Mouse (Mus musculus): ENCODE data around the gene Rsc1a1. TPM values are rescaled to one million over a fixed set of nuclear protein-coding genes. Genes with fewer than 3 reads are reported as not detected.

Gene Rsc1a1
- polyA plus RNA-seq, 1 experiment from 2014 or later, result not detected

- Histone ChIP-seq H3K4me2 (ENCODE audit: low read depth, low read length) (peak overlapping the region; percentile 80), H3K36me3 (ENCODE audit: control insufficient read depth, insufficient read depth) (peaks cover 9% of the 10 kb centered on the region; the same call in 1 of the 2 replicates), H3K4me3 (ENCODE audit: low read length) (peak overlapping the region; percentile 77), H3K4me1 (ENCODE audit: control insufficient read depth, insufficient read depth, low read length) (peaks cover 11% of the 10 kb centered on the region), H3K27ac (ENCODE audit: low read length) (peak overlapping the region; percentile 85), H3K9ac (ENCODE audit: low read length) (peak overlapping the region; percentile 96), H3K9me3 (replicated peaks; ENCODE audit: control insufficient read depth, low read length) (no peaks in the 10 kb centered on the region), H3K27me3 (ENCODE audit: control insufficient read depth, insufficient read depth, low read length) (no peaks in the 10 kb centered on the region)
- whole genome bisulfite sequencing, result under 1% methylated on average over 56 of the region's 60 CpGs
- peak; percentile 91 for ATAC-seq (replicated peaks; ENCODE audit: extremely low read depth, insufficient read depth, low FRiP score)
Measured at GRCm38 (mm10) chr4:141664011-141664745, 21.2 kb downstream of the Rsc1a1 start.

- peak; percentile 63 for ATAC-seq (replicated peaks; ENCODE audit: extremely low read depth, insufficient read depth, low FRiP score)
Measured at GRCm38 (mm10) chr4:141663122-141663931, 22.1 kb downstream of the Rsc1a1 start.

GRCm38 (mm10) chr4:141660884-141661283, 24.5 kb downstream of the Rsc1a1 start:
- H3K9me3 ChIP-seq (replicated peaks; ENCODE audit: control insufficient read depth, low read length), result no peaks in the 10 kb centered on the region
- H3K4me3 ChIP-seq (ENCODE audit: low read length), result no peak overlapping the region
- no peaks in the 10 kb centered on the region for H3K27me3 ChIP-seq (ENCODE audit: control insufficient read depth, insufficient read depth, low read length)
- ATAC-seq (replicated peaks; ENCODE audit: extremely low read depth, insufficient read depth, low FRiP score), result no peak
- H3K36me3 ChIP-seq (ENCODE audit: control insufficient read depth, insufficient read depth), result peaks cover 9% of the 10 kb centered on the region; the same call in 1 of the 2 replicates
- no peak overlapping the region for H3K4me2 ChIP-seq (ENCODE audit: low read depth, low read length)
- H3K9ac ChIP-seq (ENCODE audit: low read length), result no peak overlapping the region
- WGBS, result 92% methylated on average over 11 of the region's 11 CpGs
- no peak overlapping the region for H3K27ac ChIP-seq (ENCODE audit: low read length)
- H3K4me1 ChIP-seq (ENCODE audit: control insufficient read depth, insufficient read depth, low read length), result peaks cover 20% of the 10 kb centered on the region

More at GRCm38 (mm10) chr4:141663122-141663931, 22.1 kb downstream of the Rsc1a1 start:
- Histone ChIP-seq H3K4me3 (ENCODE audit: low read length) (peak overlapping the region; percentile 77), H3K4me2 (ENCODE audit: low read depth, low read length) (peak overlapping the region; percentile 80), H3K27ac (ENCODE audit: low read length) (peak overlapping the region; percentile 85), H3K9me3 (replicated peaks; ENCODE audit: control insufficient read depth, low read length) (no peaks in the 10 kb centered on the region), H3K9ac (ENCODE audit: low read length) (peak overlapping the region; percentile 96), H3K36me3 (ENCODE audit: control insufficient read depth, insufficient read depth) (peaks cover 9% of the 10 kb centered on the region; the same call in 1 of the 2 replicates), H3K4me1 (ENCODE audit: control insufficient read depth, insufficient read depth, low read length) (peaks cover 11% of the 10 kb centered on the region), H3K27me3 (ENCODE audit: control insufficient read depth, insufficient read depth, low read length) (no peaks in the 10 kb centered on the region)
- WGBS, result 3% methylated on average over 47 of the region's 47 CpGs

- Histone ChIP-seq H3K27me3 (ENCODE audit: control insufficient read depth, insufficient read depth, low read length) (no peaks in the 10 kb centered on the region), H3K27ac (ENCODE audit: low read length) (no peak overlapping the region), H3K4me3 (ENCODE audit: low read length) (no peak overlapping the region), H3K9me3 (replicated peaks; ENCODE audit: control insufficient read depth, low read length) (no peaks in the 10 kb centered on the region), H3K4me1 (ENCODE audit: control insufficient read depth, insufficient read depth, low read length) (peaks cover 20% of the 10 kb centered on the region), H3K4me2 (ENCODE audit: low read depth, low read length) (no peak overlapping the region), H3K36me3 (ENCODE audit: control insufficient read depth, insufficient read depth) (peaks cover 9% of the 10 kb centered on the region; the same call in 1 of the 2 replicates), H3K9ac (ENCODE audit: low read length) (no peak overlapping the region)
- ATAC-seq (replicated peaks; ENCODE audit: extremely low read depth, insufficient read depth, low FRiP score), result no peak
- 76% methylated on average over 4 of the region's 4 CpGs for WGBS
Measured at GRCm38 (mm10) chr4:141659739-141660138, 25.7 kb downstream of the Rsc1a1 start.

GRCm38 (mm10) chr4:141658846-141659484, 26.4 kb downstream of the Rsc1a1 start:
- peaks cover 9% of the 10 kb centered on the region; the same call in 1 of the 2 replicates for H3K36me3 ChIP-seq (ENCODE audit: control insufficient read depth, insufficient read depth)
- WGBS, result 81% methylated on average over 6 of the region's 6 CpGs

GRCm38 (mm10) chr4:141656932-141657331, 28.5 kb downstream of the Rsc1a1 start:
- H3K4me2 ChIP-seq (ENCODE audit: low read depth, low read length), result no peak overlapping the region
- peaks cover 21% of the 10 kb centered on the region for H3K4me1 ChIP-seq (ENCODE audit: control insufficient read depth, insufficient read depth, low read length)
- H3K4me3 ChIP-seq (ENCODE audit: low read length), result no peak overlapping the region
- H3K27ac ChIP-seq (ENCODE audit: low read length), result peak overlapping the region; percentile 31; the same call in 1 of the 2 replicates
- 78% methylated on average over 8 of the region's 8 CpGs for WGBS
- H3K27me3 ChIP-seq (ENCODE audit: control insufficient read depth, insufficient read depth, low read length), result no peaks in the 10 kb centered on the region
- peaks cover 9% of the 10 kb centered on the region; the same call in 1 of the 2 replicates for H3K36me3 ChIP-seq (ENCODE audit: control insufficient read depth, insufficient read depth)
- ATAC-seq (replicated peaks; ENCODE audit: extremely low read depth, insufficient read depth, low FRiP score), result no peak; the same call in 1 of the 2 replicates
- H3K9ac ChIP-seq (ENCODE audit: low read length), result no peak overlapping the region
- no peaks in the 10 kb centered on the region for H3K9me3 ChIP-seq (replicated peaks; ENCODE audit: control insufficient read depth, low read length)

More at GRCm38 (mm10) chr4:141658846-141659484, 26.4 kb downstream of the Rsc1a1 start:
- no peaks in the 10 kb centered on the region for H3K27me3 ChIP-seq (ENCODE audit: control insufficient read depth, insufficient read depth, low read length)
- H3K9ac ChIP-seq (ENCODE audit: low read length), result no peak overlapping the region
- no peak overlapping the region for H3K4me2 ChIP-seq (ENCODE audit: low read depth, low read length)
- no peak for ATAC-seq (replicated peaks; ENCODE audit: extremely low read depth, insufficient read depth, low FRiP score)
- peaks cover 21% of the 10 kb centered on the region for H3K4me1 ChIP-seq (ENCODE audit: control insufficient read depth, insufficient read depth, low read length)
- no peak overlapping the region for H3K4me3 ChIP-seq (ENCODE audit: low read length)
- H3K27ac ChIP-seq (ENCODE audit: low read length), result no peak overlapping the region
- no peaks in the 10 kb centered on the region for H3K9me3 ChIP-seq (replicated peaks; ENCODE audit: control insufficient read depth, low read length)

GRCm38 (mm10) chr4:141655908-141656608, 29.3 kb downstream of the Rsc1a1 start:
- peak overlapping the region; percentile 64 for H3K27ac ChIP-seq (ENCODE audit: low read length)
- no peak overlapping the region for H3K4me2 ChIP-seq (ENCODE audit: low read depth, low read length)
- peaks cover 7% of the 10 kb centered on the region; the same call in 1 of the 2 replicates for H3K36me3 ChIP-seq (ENCODE audit: control insufficient read depth, insufficient read depth)
- H3K4me1 ChIP-seq (ENCODE audit: control insufficient read depth, insufficient read depth, low read length), result peaks cover 21% of the 10 kb centered on the region
- H3K27me3 ChIP-seq (ENCODE audit: control insufficient read depth, insufficient read depth, low read length), result no peaks in the 10 kb centered on the region
- no peak overlapping the region for H3K4me3 ChIP-seq (ENCODE audit: low read length)
- H3K9me3 ChIP-seq (replicated peaks; ENCODE audit: control insufficient read depth, low read length), result no peaks in the 10 kb centered on the region
- H3K9ac ChIP-seq (ENCODE audit: low read length), result 0 out of 2 replicates have a peak overlapping the region, but pooled peaks have one; percentile 20
- WGBS, result 70% methylated on average over 12 of the region's 12 CpGs
- ATAC-seq (replicated peaks; ENCODE audit: extremely low read depth, insufficient read depth, low FRiP score), result no peak; the same call in 1 of the 2 replicates

- H3K9ac ChIP-seq (ENCODE audit: low read length), result no peak overlapping the region
- H3K27ac ChIP-seq (ENCODE audit: low read length), result peak overlapping the region; percentile 34; the same call in 1 of the 2 replicates
- H3K36me3 ChIP-seq (ENCODE audit: control insufficient read depth, insufficient read depth), result no peaks in the 10 kb centered on the region
- no peaks in the 10 kb centered on the region for H3K27me3 ChIP-seq (ENCODE audit: control insufficient read depth, insufficient read depth, low read length)
- WGBS, result 70% methylated on average over 6 of the region's 6 CpGs
- no peak for ATAC-seq (replicated peaks; ENCODE audit: extremely low read depth, insufficient read depth, low FRiP score)
- H3K4me3 ChIP-seq (ENCODE audit: low read length), result no peak overlapping the region
- H3K4me2 ChIP-seq (ENCODE audit: low read depth, low read length), result no peak overlapping the region
- H3K4me1 ChIP-seq (ENCODE audit: control insufficient read depth, insufficient read depth, low read length), result peaks cover 21% of the 10 kb centered on the region
- no peaks in the 10 kb centered on the region for H3K9me3 ChIP-seq (replicated peaks; ENCODE audit: control insufficient read depth, low read length)
Measured at GRCm38 (mm10) chr4:141654509-141654908, 30.9 kb downstream of the Rsc1a1 start.

All from heart, embryonic 16.5 days (tissue).